Mouse (Mus musculus): ENCODE data around the gene S1pr3. TPM values are rescaled to one million over a fixed set of nuclear protein-coding genes. Genes with fewer than 3 reads are reported as not detected.

S1pr3 gene
- polyA plus RNA-seq, 1 experiment = 19.9 TPM

- Histone ChIP-seq H3K4me1 (ENCODE audit: control insufficient read depth, insufficient read depth, insufficient read length) (no peaks in the 10 kb centered on the region), H3K27ac (ENCODE audit: insufficient read depth, low read length) (no peak overlapping the region), H3K36me3 (ENCODE audit: control insufficient read depth, insufficient read depth, low read length) (no peaks in the 10 kb centered on the region), H3K27me3 (ENCODE audit: control insufficient read depth, insufficient read depth, low read length) (no peaks in the 10 kb centered on the region), H3K4me3 (ENCODE audit: extremely low read depth, insufficient read depth, insufficient read length) (no peak overlapping the region)
- WGBS = 76% methylated on average over 2 of the region's 2 CpGs
- no peak for TF ChIP-seq CTCF (IDR thresholded peaks at IDR 0.05; ENCODE audit: extremely low read depth, insufficient read depth, insufficient read length, insufficient replicate concordance)
- DNase-seq (ENCODE audit: low read depth in 1 of 2, low spot score in 2 of 2) = no peak
These were observed 26.7 kb downstream of the S1pr3 start for GRCm38 (mm10) chr13:51435146-51435545.

- 86% methylated on average over 14 of the region's 14 CpGs for WGBS
These were observed 29.0 kb downstream of the S1pr3 start for GRCm38 (mm10) chr13:51437105-51438085.

DNA sequence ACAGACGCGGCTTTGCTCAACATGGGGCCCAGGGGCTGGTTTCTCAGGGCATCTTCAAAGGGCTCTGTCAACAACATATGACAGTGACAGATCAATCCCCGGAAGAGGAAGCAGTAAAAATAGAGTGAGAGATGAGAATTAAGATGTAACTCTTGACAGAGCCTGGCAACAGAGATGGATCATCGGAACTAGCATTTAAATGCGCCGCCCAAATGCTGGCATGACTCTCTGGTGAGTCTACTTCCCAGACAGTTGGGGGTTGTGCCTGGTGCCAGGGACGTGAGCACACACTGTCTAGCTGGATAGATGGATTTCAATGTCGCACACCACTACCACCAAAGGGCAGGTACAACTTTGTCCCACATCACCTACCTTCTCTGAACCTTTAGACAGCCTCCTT, 34.5 kb downstream of the S1pr3 start:
- WGBS = 91% methylated on average over 8 of the region's 8 CpGs
- no peaks in the 10 kb centered on the region for H3K36me3 ChIP-seq (ENCODE audit: control insufficient read depth, insufficient read depth, low read length)
- no peaks in the 10 kb centered on the region for H3K4me1 ChIP-seq (ENCODE audit: control insufficient read depth, insufficient read depth, insufficient read length)
- no peak for DNase-seq (ENCODE audit: low read depth in 1 of 2, low spot score in 2 of 2)
- no peaks in the 10 kb centered on the region for H3K27me3 ChIP-seq (ENCODE audit: control insufficient read depth, insufficient read depth, low read length)
- H3K4me3 ChIP-seq (ENCODE audit: extremely low read depth, insufficient read depth, insufficient read length) = no peak overlapping the region
- no peak for TF ChIP-seq CTCF (IDR thresholded peaks at IDR 0.05; ENCODE audit: extremely low read depth, insufficient read depth, insufficient read length, insufficient replicate concordance)
- TF ChIP-seq POLR2A (IDR thresholded peaks at IDR 0.05; ENCODE audit: low read depth, low read length) = no peak
- no peak overlapping the region for H3K27ac ChIP-seq (ENCODE audit: insufficient read depth, low read length)

More at GRCm38 (mm10) chr13:51437105-51438085, 29.0 kb downstream of the S1pr3 start:
- Histone ChIP-seq H3K27ac (ENCODE audit: insufficient read depth, low read length) (no peak overlapping the region), H3K4me1 (ENCODE audit: control insufficient read depth, insufficient read depth, insufficient read length) (no peaks in the 10 kb centered on the region), H3K27me3 (ENCODE audit: control insufficient read depth, insufficient read depth, low read length) (no peaks in the 10 kb centered on the region), H3K36me3 (ENCODE audit: control insufficient read depth, insufficient read depth, low read length) (no peaks in the 10 kb centered on the region), H3K4me3 (ENCODE audit: extremely low read depth, insufficient read depth, insufficient read length) (no peak overlapping the region)
- TF ChIP-seq POLR2A (IDR thresholded peaks at IDR 0.05; ENCODE audit: low read depth, low read length) (no peak), CTCF (IDR thresholded peaks at IDR 0.05; ENCODE audit: extremely low read depth, insufficient read depth, insufficient read length, insufficient replicate concordance) (no peak)
- DNase-seq (ENCODE audit: low read depth in 1 of 2, low spot score in 2 of 2) = no peak

DNA sequence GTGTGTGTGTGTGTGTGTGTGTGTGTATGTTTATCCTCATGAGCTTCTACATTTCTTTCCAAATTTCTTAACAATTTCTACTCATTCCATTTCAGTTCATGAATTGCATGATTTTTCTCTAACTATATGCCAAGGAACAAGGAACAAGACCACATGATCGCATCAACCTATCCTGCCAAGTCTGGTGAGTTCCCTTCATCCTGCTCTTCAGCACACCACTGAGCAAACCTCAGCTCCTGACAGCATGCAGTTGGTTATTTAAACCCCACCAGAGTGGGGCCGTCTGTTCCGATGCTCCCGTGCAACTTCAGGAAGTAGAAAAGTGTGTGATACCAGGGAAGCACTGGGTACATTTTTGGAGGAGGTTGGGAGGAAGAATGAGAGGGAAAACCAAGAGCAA, 38.1 kb downstream of the S1pr3 start:
- 60% methylated on average over 4 of the region's 4 CpGs for WGBS
- no peaks in the 10 kb centered on the region for H3K4me1 ChIP-seq (ENCODE audit: control insufficient read depth, insufficient read depth, insufficient read length)

GRCm38 (mm10) chr13:51456190-51456878, 47.9 kb downstream of the S1pr3 start:
- Histone ChIP-seq H3K4me1 (ENCODE audit: control insufficient read depth, insufficient read depth, insufficient read length) (no peaks in the 10 kb centered on the region), H3K4me3 (ENCODE audit: extremely low read depth, insufficient read depth, insufficient read length) (no peak overlapping the region), H3K27me3 (ENCODE audit: control insufficient read depth, insufficient read depth, low read length) (no peaks in the 10 kb centered on the region), H3K27ac (ENCODE audit: insufficient read depth, low read length) (no peak overlapping the region), H3K36me3 (ENCODE audit: control insufficient read depth, insufficient read depth, low read length) (no peaks in the 10 kb centered on the region)
- DNase-seq (ENCODE audit: low read depth in 1 of 2, low spot score in 2 of 2) = no peak
- TF ChIP-seq POLR2A (IDR thresholded peaks at IDR 0.05; ENCODE audit: low read depth, low read length) (no peak), CTCF (IDR thresholded peaks at IDR 0.05; ENCODE audit: extremely low read depth, insufficient read depth, insufficient read length, insufficient replicate concordance) (no peak)
- WGBS = 54% methylated on average over 4 of the region's 4 CpGs

More for the DNA sequence above, 38.1 kb downstream of the S1pr3 start:
- TF ChIP-seq CTCF (IDR thresholded peaks at IDR 0.05; ENCODE audit: extremely low read depth, insufficient read depth, insufficient read length, insufficient replicate concordance) (no peak), POLR2A (IDR thresholded peaks at IDR 0.05; ENCODE audit: low read depth, low read length) (no peak)
- Histone ChIP-seq H3K4me3 (ENCODE audit: extremely low read depth, insufficient read depth, insufficient read length) (no peak overlapping the region), H3K36me3 (ENCODE audit: control insufficient read depth, insufficient read depth, low read length) (no peaks in the 10 kb centered on the region), H3K27me3 (ENCODE audit: control insufficient read depth, insufficient read depth, low read length) (no peaks in the 10 kb centered on the region), H3K27ac (ENCODE audit: insufficient read depth, low read length) (no peak overlapping the region)
- no peak for DNase-seq (ENCODE audit: low read depth in 1 of 2, low spot score in 2 of 2)

DNA sequence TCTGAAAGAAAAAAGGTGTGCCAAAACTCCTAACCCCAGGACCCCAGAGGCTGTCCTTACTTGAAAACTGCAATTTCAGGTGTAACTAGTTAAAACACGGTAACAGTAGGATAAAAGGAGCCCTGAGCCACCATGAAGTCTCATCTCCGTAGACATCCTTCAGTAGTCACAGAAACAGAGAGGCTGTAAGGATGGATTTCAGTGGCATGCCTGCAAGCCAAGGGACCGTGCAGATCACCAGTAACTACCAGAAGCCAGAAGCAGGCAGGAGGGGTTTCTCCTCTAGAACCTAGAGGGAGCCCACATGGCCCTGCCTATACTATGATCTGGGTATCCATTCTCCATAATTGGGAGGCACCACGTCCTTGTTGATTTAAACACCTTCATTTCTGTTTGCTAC, 55.9 kb downstream of the S1pr3 start:
- H3K4me1 ChIP-seq (ENCODE audit: control insufficient read depth, insufficient read depth, insufficient read length) = no peaks in the 10 kb centered on the region
- no peak for DNase-seq (ENCODE audit: low read depth in 1 of 2, low spot score in 2 of 2)
- WGBS = 75% methylated on average over 4 of the region's 4 CpGs
- no peaks in the 10 kb centered on the region for H3K36me3 ChIP-seq (ENCODE audit: control insufficient read depth, insufficient read depth, low read length)
- H3K27ac ChIP-seq (ENCODE audit: insufficient read depth, low read length) = no peak overlapping the region
- H3K27me3 ChIP-seq (ENCODE audit: control insufficient read depth, insufficient read depth, low read length) = no peaks in the 10 kb centered on the region
- H3K4me3 ChIP-seq (ENCODE audit: extremely low read depth, insufficient read depth, insufficient read length) = no peak overlapping the region
- TF ChIP-seq POLR2A (IDR thresholded peaks at IDR 0.05; ENCODE audit: low read depth, low read length) (no peak), CTCF (IDR thresholded peaks at IDR 0.05; ENCODE audit: extremely low read depth, insufficient read depth, insufficient read length, insufficient replicate concordance) (no peak)
